In the genomic region with DNA sequence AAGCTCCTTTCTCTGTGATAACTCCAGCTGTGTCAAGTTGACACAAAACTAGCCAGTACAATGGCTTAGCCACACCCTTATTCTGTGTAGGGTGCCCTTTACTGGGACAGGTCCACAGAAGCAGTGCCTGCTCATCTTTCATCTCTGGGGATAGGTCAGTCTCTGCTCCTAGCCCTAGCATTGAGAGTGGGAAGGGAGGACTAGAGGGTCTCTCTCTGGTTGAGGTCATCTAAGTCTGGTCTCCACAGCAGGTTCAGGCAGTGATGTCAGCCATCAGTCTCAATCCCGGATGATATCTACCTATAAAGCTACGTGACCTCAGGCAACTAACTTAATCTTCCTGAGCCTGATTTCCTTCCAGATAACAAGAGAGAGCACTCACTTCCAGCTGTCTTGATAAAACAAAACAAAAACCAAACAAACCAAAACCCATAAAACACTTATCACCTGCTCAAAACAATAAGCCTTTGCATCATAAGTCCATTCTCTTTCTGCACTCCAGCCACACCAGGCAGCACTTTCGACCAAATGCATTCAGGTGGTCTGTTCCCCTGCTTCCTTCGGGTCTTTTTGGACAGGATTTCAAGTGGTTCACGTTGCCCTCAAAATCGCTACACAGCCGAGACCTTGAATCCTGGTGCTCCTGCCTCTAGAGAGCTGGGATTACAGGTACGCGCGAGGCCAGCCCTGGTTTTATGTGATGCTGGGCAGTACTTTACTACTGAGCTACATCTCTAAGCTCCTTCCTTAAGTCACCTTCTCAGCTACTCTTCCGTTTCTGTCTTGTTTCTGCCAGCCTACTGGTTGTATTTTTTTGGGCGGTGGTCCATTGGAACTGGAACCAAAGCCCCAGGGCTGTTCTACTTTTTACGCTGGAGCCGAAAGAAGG, we compare ENCODE assay signal across 8 mouse cellular contexts. TPM values are rescaled to one million over a fixed set of nuclear protein-coding genes. Genes with fewer than 3 reads are reported as not detected.
A peak's percentile ranks its signal among the peaks of the same experiment; 100 is the strongest.
DNase-seq lines count a peak whose midpoint lies in the region; ATAC-seq and TF ChIP-seq lines count a peak whose summit lies in the region.

No protein-coding gene starts in this region.

- H3K36me3 ChIP-seq in liver, embryonic 11.5 days (ENCODE audit: control insufficient read depth, insufficient read depth, low read length), result peaks cover 5% of the 10 kb centered on the region; the same call in 1 of the 2 replicates
- no peaks in the 10 kb centered on the region for H3K36me3 ChIP-seq in stomach, postnatal 0 days (ENCODE audit: control insufficient read depth, insufficient read depth, low read length)

- WGBS in cerebellum, adult 2 months, result 11% methylated on average over 14 of the region's 14 CpGs
- WGBS in liver, embryonic 11.5 days, result 6% methylated on average over 14 of the region's 14 CpGs
- 5% methylated on average over 14 of the region's 14 CpGs for WGBS in stomach, postnatal 0 days

- ATAC-seq in liver, embryonic 11.5 days (replicated peaks; ENCODE audit: low FRiP score), result peak; percentile 23
- ATAC-seq in stomach, postnatal 0 days (ENCODE audit: low FRiP score, low TSS enrichment), result peak; percentile 24

- peak overlapping the region; percentile 68 for H3K4me2 ChIP-seq in liver, embryonic 11.5 days
- peak overlapping the region; percentile 69 for H3K4me2 ChIP-seq in stomach, postnatal 0 days (replicated peaks; ENCODE audit: low read depth)

- TF ChIP-seq CTCF in cerebellum, adult 2 months (IDR thresholded peaks at IDR 0.05; ENCODE audit: borderline replicate concordance, insufficient read depth, low read depth, low read length), result no peak
- no peak for TF ChIP-seq CTCF in stomach, postnatal 0 days (IDR thresholded peaks at IDR 0.05; ENCODE audit: low read depth)

- no peak for TF ChIP-seq EP300 in stomach, postnatal 0 days (optimal IDR thresholded peaks at IDR 0.05)

- H3K9me3 ChIP-seq in liver, embryonic 11.5 days (ENCODE audit: control insufficient read depth, low read length), result no peaks in the 10 kb centered on the region
- H3K9me3 ChIP-seq in stomach, postnatal 0 days (ENCODE audit: control insufficient read depth, low read length), result no peaks in the 10 kb centered on the region

- no peak overlapping the region for H3K27ac ChIP-seq in cerebellum, adult 2 months (ENCODE audit: insufficient read depth, low read length)
- H3K27ac ChIP-seq in liver, embryonic 11.5 days (ENCODE audit: low read depth, low read length), result peak overlapping the region; percentile 81
- peak overlapping the region; percentile 93 for H3K27ac ChIP-seq in stomach, postnatal 0 days (replicated peaks)

- DNase-seq in cerebellum, adult 2 months, result no peak
- DNase-seq in cerebellum, adult 18-20 months, result no peak
- peak; percentile 13 for DNase-seq in thymus, postnatal 0 days (ENCODE audit: low spot score)
- no peak for DNase-seq in thymus, postnatal 14 days
- no peak for DNase-seq in liver, embryonic 11.5 days (ENCODE audit: low spot score)
- peak; percentile 36 for DNase-seq in stomach, postnatal 0 days (ENCODE audit: low spot score)
- DNase-seq in yolk sac, embryonic 10.5 days (ENCODE audit: low spot score), result no peak
- DNase-seq in c-Kit-positive CD71-positive TER-119-positive erythroid progenitor cells, embryonic 14.5 days (ENCODE audit: low spot score), result no peak

- peak overlapping the region; percentile 36; the same call in 1 of the 2 replicates for H3K9ac ChIP-seq in liver, embryonic 11.5 days (ENCODE audit: low read depth, low read length)
- H3K9ac ChIP-seq in stomach, postnatal 0 days (ENCODE audit: low read length), result peak overlapping the region; percentile 52

- no peaks in the 10 kb centered on the region for H3K27me3 ChIP-seq in cerebellum, adult 2 months (ENCODE audit: control insufficient read depth, insufficient read depth, low read length)
- H3K27me3 ChIP-seq in liver, embryonic 11.5 days (replicated peaks; ENCODE audit: control insufficient read depth, insufficient read depth, low read length), result no peaks in the 10 kb centered on the region
- no peaks in the 10 kb centered on the region for H3K27me3 ChIP-seq in stomach, postnatal 0 days (ENCODE audit: control insufficient read depth, insufficient read depth, low read length)

- H3K4me3 ChIP-seq in cerebellum, adult 2 months (replicated peaks; ENCODE audit: insufficient read depth, low read depth, low read length), result peak overlapping the region; percentile 75
- peak overlapping the region; percentile 39 for H3K4me3 ChIP-seq in liver, embryonic 11.5 days (ENCODE audit: low read depth, low read length)
- H3K4me3 ChIP-seq in stomach, postnatal 0 days (ENCODE audit: low read depth, low read length), result peak overlapping the region; percentile 41

- H3K4me1 ChIP-seq in cerebellum, adult 2 months (ENCODE audit: control insufficient read depth, insufficient read depth, low read length), result peaks cover 5% of the 10 kb centered on the region; the same call in 1 of the 2 replicates
- H3K4me1 ChIP-seq in liver, embryonic 11.5 days (replicated peaks; ENCODE audit: control insufficient read depth, insufficient read depth, low read length), result peaks cover 30% of the 10 kb centered on the region
- peaks cover 3% of the 10 kb centered on the region for H3K4me1 ChIP-seq in stomach, postnatal 0 days (replicated peaks; ENCODE audit: control insufficient read depth, insufficient read depth)

- TF ChIP-seq POLR2A in cerebellum, adult 2 months (IDR thresholded peaks at IDR 0.05; ENCODE audit: borderline replicate concordance, insufficient read depth, low read length), result no peak

RNA-seq across cellular contexts. Expression of gene Glis2, which starts 8.6 kb away (rescaled TPM):
- polyA plus RNA-seq in cerebellum, adult 2 months (2012; rRNA removed), result 16.0 and 19.5 TPM in 2 replicates
- polyA plus RNA-seq in thymus, postnatal 0 days (2015; fragmentation: Nextera tagmentation; extraction: Ambion mirVana), result 3.6 and 5.3 TPM in 2 replicates
- polyA plus RNA-seq in liver, embryonic 11.5 days (2014; fragmentation: Nextera tagmentation; extraction: Ambion mirVana), result 10.8 and 11.7 TPM in 2 replicates
- 11.6 and 11.7 TPM in 2 replicates for polyA plus RNA-seq in stomach, postnatal 0 days (2015; fragmentation: Nextera tagmentation; extraction: Ambion mirVana)

RNA-seq across cellular contexts. Expression of gene Tfap4, which starts 26.2 kb away (rescaled TPM):
- polyA plus RNA-seq in cerebellum, adult 2 months (2012; rRNA removed), result 9.8 and 9.9 TPM in 2 replicates
- polyA plus RNA-seq in thymus, postnatal 0 days (2015; fragmentation: Nextera tagmentation; extraction: Ambion mirVana), result 16.5 and 19.7 TPM in 2 replicates
- polyA plus RNA-seq in liver, embryonic 11.5 days (2014; fragmentation: Nextera tagmentation; extraction: Ambion mirVana), result 23.3 and 25.1 TPM in 2 replicates
- polyA plus RNA-seq in stomach, postnatal 0 days (2015; fragmentation: Nextera tagmentation; extraction: Ambion mirVana), result 8.9 and 10.6 TPM in 2 replicates

RNA-seq across cellular contexts. Expression of gene Pam16, which starts 38.9 kb away (rescaled TPM):
- polyA plus RNA-seq in cerebellum, adult 2 months (2012; rRNA removed), result 121 and 132 TPM in 2 replicates
- 147 and 155 TPM in 2 replicates for polyA plus RNA-seq in thymus, postnatal 0 days (2015; fragmentation: Nextera tagmentation; extraction: Ambion mirVana)
- polyA plus RNA-seq in liver, embryonic 11.5 days (2014; fragmentation: Nextera tagmentation; extraction: Ambion mirVana), result 110 and 116 TPM in 2 replicates
- 65.4 and 71.9 TPM in 2 replicates for polyA plus RNA-seq in stomach, postnatal 0 days (2015; fragmentation: Nextera tagmentation; extraction: Ambion mirVana)

RNA-seq across cellular contexts. Expression of gene Srl, which starts 44.3 kb away (rescaled TPM):
- polyA plus RNA-seq in cerebellum, adult 2 months (2012; rRNA removed), result 8.8 and 10.0 TPM in 2 replicates
- 5.6 and 6.9 TPM in 2 replicates for polyA plus RNA-seq in thymus, postnatal 0 days (2015; fragmentation: Nextera tagmentation; extraction: Ambion mirVana)
- polyA plus RNA-seq in liver, embryonic 11.5 days (2014; fragmentation: Nextera tagmentation; extraction: Ambion mirVana), result 8.7 and 8.8 TPM in 2 replicates
- 2.8 and 3.1 TPM in 2 replicates for polyA plus RNA-seq in stomach, postnatal 0 days (2015; fragmentation: Nextera tagmentation; extraction: Ambion mirVana)

RNA-seq across cellular contexts. Expression of gene Vasn, which starts 53.9 kb away (rescaled TPM):
- 6.4 and 6.5 TPM in 2 replicates for polyA plus RNA-seq in cerebellum, adult 2 months (2012; rRNA removed)
- polyA plus RNA-seq in thymus, postnatal 0 days (2015; fragmentation: Nextera tagmentation; extraction: Ambion mirVana), result 2.0 and 2.4 TPM in 2 replicates
- polyA plus RNA-seq in liver, embryonic 11.5 days (2014; fragmentation: Nextera tagmentation; extraction: Ambion mirVana), result 9.3 and 9.4 TPM in 2 replicates
- 8.8 and 9.6 TPM in 2 replicates for polyA plus RNA-seq in stomach, postnatal 0 days (2015; fragmentation: Nextera tagmentation; extraction: Ambion mirVana)

Comparison
In these comparisons a context has a peak if more than half of its experiments do, and no peak if none do; other contexts are left out.
1. DNase-seq: peak in thymus, postnatal 0 days (single experiment) and stomach, postnatal 0 days (single experiment); none in cerebellum, adult 2 months (0 of 2), cerebellum, adult 18-20 months (0 of 2), thymus, postnatal 14 days (single experiment), liver, embryonic 11.5 days (single experiment), yolk sac, embryonic 10.5 days (single experiment) and c-Kit-positive CD71-positive TER-119-positive erythroid progenitor cells, embryonic 14.5 days (single experiment).
2. Peak in every context shown above with its lines, with median percentiles within 50 percentile points of each other: H3K4me3 ChIP-seq.